Mouse (Mus musculus) erythroblast, embryonic 14.5 days (primary cell): Measurements from ENCODE around the gene Shank2.

Source experiments
- GATA1 ChIP-seq: IDR thresholded peaks from 2 replicates; pipeline ENCODE4 v1.6.1; 2012; ENCODE audit warnings: low read length, inconsistent platforms, mixed read lengths
- TAL1 ChIP-seq: IDR thresholded peaks from 3 replicates; pipeline ENCODE4 v1.6.1; 2012; ENCODE audit warnings: low read length, inconsistent platforms, mixed read lengths

DNA sequence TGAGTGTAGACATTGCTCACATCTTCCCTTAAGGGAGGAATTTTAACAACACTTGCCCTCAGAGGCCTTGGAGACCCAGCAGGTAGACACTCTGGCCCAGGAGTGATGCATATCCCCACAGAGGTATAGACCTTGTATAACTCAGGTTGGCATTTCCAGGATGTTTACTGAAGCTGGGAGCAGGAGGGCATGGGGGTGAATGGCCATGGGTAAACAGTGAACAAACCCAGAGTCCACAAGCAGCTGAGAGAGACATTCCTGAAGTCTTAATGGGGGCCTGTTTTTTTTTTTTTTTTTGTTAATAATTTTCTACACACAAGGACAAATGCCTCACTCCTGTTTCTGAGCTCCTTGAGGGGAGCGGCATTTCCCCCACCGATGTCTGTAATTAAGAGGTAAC is 15.4 kb upstream of the Shank2 start:
- TF ChIP-seq TAL1: no peak
- no peak for TF ChIP-seq GATA1
